Mouse (Mus musculus) G1E (cell line): ENCODE measurements around the gene Cldn6.

Source experiments
- CTCF ChIP-seq: IDR thresholded peaks from 2 replicates; pipeline ENCODE4 v1.5.1; 2012; ENCODE audit warnings: low read depth, low read length, inconsistent platforms, mixed read lengths
- GATA1 ChIP-seq: IDR thresholded peaks from 2 replicates; pipeline ENCODE4 v1.6.1; 2012; ENCODE audit warnings: borderline replicate concordance, low read length, inconsistent platforms, mixed read lengths
- POLR2AphosphoS5 ChIP-seq: IDR thresholded peaks from 2 replicates; pipeline ENCODE4 v1.6.1; 2012; ENCODE audit warnings: low read depth, low read length, inconsistent platforms; ENCODE audit not compliant: insufficient replicate concordance
- TAL1 ChIP-seq: conservative IDR thresholded peaks from 2 replicates; pipeline ENCODE4 v1.6.1; 2012; ENCODE audit warnings: low read depth, low read length, inconsistent platforms, mixed read lengths

GRCm38 (mm10) chr17:23672761-23673160 lies 6.3 kb upstream of the Cldn6 start:
- TF ChIP-seq CTCF (no peak), TAL1 (no peak), POLR2AphosphoS5 (no peak), GATA1 (no peak)
